Mouse (Mus musculus) forebrain, embryonic 14.5 days (tissue): ENCODE measurements around the gene Phf1. TPM values are rescaled to one million over a fixed set of nuclear protein-coding genes. Genes with fewer than 3 reads are reported as not detected.
A peak's percentile ranks its signal among the peaks of the same experiment; 100 is the strongest.
"Not testable (repeated sequence)": the region's sequence is repeated elsewhere in the genome, so short reads cannot be mapped to it uniquely, and the experiment has no call there.

Experiments used
- ATAC-seq: fragments of 200-750 bp; cut with Nextera tagmentation; 2 replicates; pipeline ENCODE4 v1.8.0; 2017; ENCODE audit warnings: mild to moderate bottlenecking, moderate library complexity
- DNase-seq: peaks from one replicate; pipeline ENCODE4 v3.0.0-alpha.2; 2015; ENCODE audit warnings: low spot score
- H3K27ac ChIP-seq: fragments of 300-500 bp; sonication (generic); 2 replicates; pipeline ENCODE4 v1.5.1; 2014; ENCODE audit warnings: low read depth, mild to moderate bottlenecking, control low read depth, low read length, moderate library complexity
- H3K27me3 ChIP-seq: fragments of 300-500 bp; sonication (generic); replicated peaks from 2 replicates; pipeline ENCODE4 v1.6.1; 2014; ENCODE audit warnings: low read length, control low read depth, mixed read lengths; ENCODE audit not compliant: control insufficient read depth, insufficient read depth
- H3K36me3 ChIP-seq: fragments of 300-500 bp; sonication (generic); 2 replicates; pipeline ENCODE4 v1.6.1; 2014; ENCODE audit warnings: low read length, control low read depth; ENCODE audit not compliant: control insufficient read depth, insufficient read depth
- H3K4me1 ChIP-seq: fragments of 300-500 bp; sonication (generic); 2 replicates; pipeline ENCODE4 v1.6.1; 2014; ENCODE audit warnings: antibody characterized with exemption, low read length, control low read depth; ENCODE audit not compliant: control insufficient read depth, insufficient read depth
- H3K4me2 ChIP-seq: fragments of 300-500 bp; sonication (generic); 2 replicates; pipeline ENCODE4 v1.6.1; 2014; ENCODE audit warnings: mild to moderate bottlenecking, control low read depth, low read length
- H3K4me3 ChIP-seq: fragments of 300-500 bp; sonication (generic); 2 replicates; pipeline ENCODE4 v1.5.1; 2014; ENCODE audit warnings: low read depth, low read length, control low read depth
- H3K9ac ChIP-seq: fragments of 300-500 bp; sonication (generic); 2 replicates; pipeline ENCODE4 v1.6.1; 2014; ENCODE audit warnings: mild to moderate bottlenecking, low read length, control low read depth, moderate library complexity
- H3K9me3 ChIP-seq: fragments of 300-500 bp; sonication (generic); replicated peaks from 2 replicates; pipeline ENCODE4 v1.6.1; 2016; ENCODE audit warnings: low read length, control low read depth, mixed read lengths; ENCODE audit not compliant: control insufficient read depth
- WGBS: fragments of 180-500 bp; shearing (Covaris S2); extraction: QIAGEN DNeasy Blood & Tissue Kit; methylation state at CpG from one replicate; pipeline ENCODE4 v1.1.7; 2014; 5-methylcytosine and 5-hydroxymethylcytosine counted together
- polyA plus RNA-seq: library from polyadenylated mRNA; unstranded; fragments of >200 nt; fragmentation: Nextera tagmentation; extraction: Ambion mirVana; gene quantifications from 2 replicates; pipeline ENCODE4 v1.2.1, GENCODE M21; 2014

The Phf1 gene
- polyA plus RNA-seq, 1 experiment from 2014 or later = 10.0 TPM

GRCm38 (mm10) chr17:26922368-26922767 is 10.5 kb upstream of the Phf1 start:
- not testable (repeated sequence) for H3K4me3 ChIP-seq, H3K27me3 ChIP-seq, H3K4me2 ChIP-seq, H3K27ac ChIP-seq, ATAC-seq, DNase-seq, H3K9me3 ChIP-seq, H3K9ac ChIP-seq, H3K4me1 ChIP-seq
- peaks cover 22% of the 10 kb centered on the region; the same call in 1 of the 2 replicates for H3K36me3 ChIP-seq
- WGBS = 95% methylated on average over 5 of the region's 6 CpGs

- WGBS = 95% methylated on average over 9 of the region's 9 CpGs
- not testable (repeated sequence) for H3K4me2 ChIP-seq, H3K27me3 ChIP-seq, H3K4me3 ChIP-seq, ATAC-seq, H3K9me3 ChIP-seq, H3K9ac ChIP-seq, H3K4me1 ChIP-seq, DNase-seq, H3K27ac ChIP-seq
- peaks cover 33% of the 10 kb centered on the region for H3K36me3 ChIP-seq
Observed at GRCm38 (mm10) chr17:26925414-26925813, 7.4 kb upstream of the Phf1 start.

DNA sequence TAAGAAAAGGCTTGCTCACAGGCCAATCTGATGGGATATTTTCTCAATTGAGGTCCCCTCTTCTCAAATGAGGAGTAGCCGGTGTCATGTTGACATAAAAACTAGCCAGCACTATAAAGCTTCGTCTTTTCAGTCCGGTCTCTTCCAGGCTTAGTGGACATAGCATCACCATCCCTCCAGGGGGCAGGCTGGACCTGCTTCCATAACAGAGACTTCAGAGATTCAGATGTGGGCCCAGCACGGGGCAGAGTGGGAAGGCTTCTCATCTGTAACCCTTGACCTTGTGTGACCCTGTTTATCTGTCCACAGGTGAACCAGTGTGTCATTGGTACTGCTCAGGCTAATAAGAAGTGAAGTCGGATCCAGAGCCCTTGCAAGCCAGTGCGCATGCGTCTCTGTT is 1.1 kb upstream of the Phf1 start:
- H3K4me1 ChIP-seq, H3K4me2 ChIP-seq, ATAC-seq, H3K9me3 ChIP-seq, H3K27me3 ChIP-seq, H3K9ac ChIP-seq, H3K4me3 ChIP-seq, H3K27ac ChIP-seq: not testable (repeated sequence)
- peak; percentile 44 for DNase-seq
- H3K36me3 ChIP-seq = peaks cover 42% of the 10 kb centered on the region
- WGBS = 68% methylated on average over 7 of the region's 7 CpGs

DNA sequence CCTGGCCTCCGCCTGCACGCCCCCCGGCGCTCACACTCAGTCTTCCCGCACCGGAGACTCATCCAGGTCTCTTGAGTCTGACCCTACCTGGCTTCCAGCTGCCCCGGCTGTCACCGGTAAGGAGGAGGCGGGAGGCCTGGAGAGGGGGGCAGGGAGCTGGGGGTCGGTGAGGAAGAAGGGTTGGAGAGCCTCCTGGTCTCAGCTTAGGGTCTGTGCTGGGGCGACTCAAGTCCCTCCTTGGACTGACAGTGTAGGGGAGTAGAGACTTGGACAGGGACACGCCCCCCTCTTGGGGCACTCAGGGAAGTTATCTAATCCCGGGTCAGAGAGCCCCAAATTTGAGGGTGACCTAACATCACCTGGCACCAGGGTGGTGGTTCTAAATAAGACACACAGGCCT is 567 bp downstream of the Phf1 start:
- ATAC-seq (peak; percentile 38), DNase-seq (no peak)
- WGBS = 14% methylated on average over 13 of the region's 13 CpGs
- Histone ChIP-seq H3K27me3 (no peaks in the 10 kb centered on the region), H3K4me1 (peaks cover 11% of the 10 kb centered on the region), H3K9ac (peak overlapping the region; percentile 77), H3K4me3 (peak overlapping the region; percentile 54), H3K9me3 (no peaks in the 10 kb centered on the region), H3K27ac (peak overlapping the region; percentile 74), H3K4me2 (peak overlapping the region; percentile 91), H3K36me3 (peaks cover 42% of the 10 kb centered on the region)

- DNase-seq (no peak), ATAC-seq (no peak)
- peak overlapping the region; percentile 77 for H3K9ac ChIP-seq
- H3K4me3 ChIP-seq = peak overlapping the region; percentile 54
- H3K27ac ChIP-seq = no peak overlapping the region
- WGBS = 86% methylated on average over 16 of the region's 16 CpGs
- H3K27me3 ChIP-seq = no peaks in the 10 kb centered on the region
- no peaks in the 10 kb centered on the region for H3K9me3 ChIP-seq
- peaks cover 37% of the 10 kb centered on the region for H3K36me3 ChIP-seq
- peaks cover 15% of the 10 kb centered on the region for H3K4me1 ChIP-seq
- H3K4me2 ChIP-seq = peak overlapping the region; percentile 91
Observed at GRCm38 (mm10) chr17:26933885-26934827, 1.3 kb downstream of the Phf1 start.

DNA sequence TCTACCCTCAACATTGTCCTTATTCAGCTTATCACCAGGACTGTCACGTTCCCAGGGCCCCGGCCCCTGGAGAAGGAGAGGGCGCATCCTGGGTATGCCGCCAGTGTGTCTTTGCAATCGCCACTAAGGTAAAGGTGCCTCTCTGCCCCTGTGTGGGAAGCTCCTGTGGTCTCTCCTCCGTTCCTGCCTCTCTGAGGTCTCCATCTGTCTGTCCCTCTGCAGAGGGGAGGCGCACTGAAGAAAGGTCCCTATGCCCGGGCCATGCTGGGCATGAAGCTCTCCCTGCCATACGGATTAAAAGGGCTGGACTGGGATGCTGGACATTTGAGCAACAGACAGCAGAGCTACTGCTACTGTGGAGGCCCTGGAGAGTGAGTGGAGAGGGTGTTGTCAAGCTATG is 2.2 kb downstream of the Phf1 start:
- ATAC-seq (no peak), DNase-seq (no peak)
- Histone ChIP-seq H3K4me2 (no peak overlapping the region), H3K27ac (no peak overlapping the region), H3K4me1 (peaks cover 16% of the 10 kb centered on the region), H3K4me3 (no peak overlapping the region), H3K9ac (no peak overlapping the region), H3K27me3 (no peaks in the 10 kb centered on the region), H3K36me3 (peaks cover 37% of the 10 kb centered on the region), H3K9me3 (no peaks in the 10 kb centered on the region)
- WGBS = 97% methylated on average over 9 of the region's 9 CpGs

- Histone ChIP-seq H3K27ac (no peak overlapping the region), H3K4me2 (no peak overlapping the region), H3K27me3 (no peaks in the 10 kb centered on the region), H3K4me1 (peaks cover 25% of the 10 kb centered on the region), H3K9ac (no peak overlapping the region), H3K9me3 (no peaks in the 10 kb centered on the region), H3K36me3 (peaks cover 37% of the 10 kb centered on the region), H3K4me3 (no peak overlapping the region)
- DNase-seq (no peak), ATAC-seq (no peak)
- 89% methylated on average over 12 of the region's 12 CpGs for WGBS
Observed at GRCm38 (mm10) chr17:26936453-26936852, 3.6 kb downstream of the Phf1 start.

DNA sequence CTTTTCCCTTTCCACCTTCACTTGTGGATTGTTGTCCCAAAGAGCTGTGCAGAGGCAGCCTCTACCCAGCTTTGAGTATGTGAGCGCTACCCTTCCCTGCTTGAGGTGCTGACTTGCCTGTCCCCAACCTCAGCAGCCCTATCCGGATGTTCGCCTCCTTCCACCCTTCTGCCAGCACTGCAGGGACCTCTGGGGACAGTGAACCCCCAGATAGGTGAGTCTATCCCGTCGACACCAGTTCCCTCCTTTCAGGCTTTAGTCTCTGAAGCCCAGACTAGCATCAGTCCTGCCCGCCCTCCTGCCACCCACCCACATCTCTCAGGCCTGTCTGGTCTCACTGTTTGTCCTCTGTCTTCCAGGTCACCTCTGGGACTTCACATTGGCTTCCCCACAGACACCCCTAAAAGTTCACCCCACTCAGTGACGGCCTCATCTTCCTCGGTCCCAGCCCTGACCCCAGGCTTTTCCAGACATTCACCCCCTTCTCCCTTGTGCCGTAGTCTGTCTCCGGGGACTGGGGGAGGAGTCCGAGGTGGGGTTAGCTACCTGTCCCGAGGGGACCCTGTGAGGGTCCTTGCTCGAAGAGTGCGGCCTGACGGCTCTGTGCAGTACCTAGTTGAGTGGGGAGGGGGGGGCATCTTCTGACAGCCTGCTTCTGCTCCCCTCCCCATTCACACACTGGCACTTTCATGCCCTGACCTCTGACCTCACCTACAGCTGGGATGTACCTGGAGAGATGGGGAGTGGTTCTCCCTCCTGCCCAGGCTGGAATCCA is 4.3 kb downstream of the Phf1 start:
- no peak overlapping the region for H3K4me2 ChIP-seq
- peaks cover 37% of the 10 kb centered on the region for H3K36me3 ChIP-seq
- H3K9me3 ChIP-seq = no peaks in the 10 kb centered on the region
- no peak overlapping the region for H3K4me3 ChIP-seq
- H3K4me1 ChIP-seq = peaks cover 26% of the 10 kb centered on the region
- H3K27me3 ChIP-seq = no peaks in the 10 kb centered on the region
- no peak for ATAC-seq
- no peak overlapping the region for H3K9ac ChIP-seq
- 88% methylated on average over 15 of the region's 15 CpGs for WGBS
- no peak overlapping the region for H3K27ac ChIP-seq
- no peak for DNase-seq
